Mouse (Mus musculus) brain, embryonic 14.5 days (tissue): ENCODE results near the gene Tub.

Source experiments
- CTCF ChIP-seq: fragments of 200-500 bp; IDR thresholded peaks from 2 replicates; pipeline ENCODE4 v1.5.1; 2012; ENCODE audit warnings: inconsistent platforms, mild to moderate bottlenecking, moderate library complexity, borderline replicate concordance; ENCODE audit not compliant: insufficient read depth, insufficient read length; ENCODE audit errors: extremely low read depth
- POLR2A ChIP-seq: fragments of 200-500 bp; IDR thresholded peaks from 2 replicates; pipeline ENCODE4 v1.6.1; 2012; ENCODE audit warnings: mild to moderate bottlenecking, inconsistent platforms, borderline replicate concordance; ENCODE audit not compliant: poor library complexity, insufficient read depth, insufficient read length, severe bottlenecking; ENCODE audit errors: extremely low read depth

DNA sequence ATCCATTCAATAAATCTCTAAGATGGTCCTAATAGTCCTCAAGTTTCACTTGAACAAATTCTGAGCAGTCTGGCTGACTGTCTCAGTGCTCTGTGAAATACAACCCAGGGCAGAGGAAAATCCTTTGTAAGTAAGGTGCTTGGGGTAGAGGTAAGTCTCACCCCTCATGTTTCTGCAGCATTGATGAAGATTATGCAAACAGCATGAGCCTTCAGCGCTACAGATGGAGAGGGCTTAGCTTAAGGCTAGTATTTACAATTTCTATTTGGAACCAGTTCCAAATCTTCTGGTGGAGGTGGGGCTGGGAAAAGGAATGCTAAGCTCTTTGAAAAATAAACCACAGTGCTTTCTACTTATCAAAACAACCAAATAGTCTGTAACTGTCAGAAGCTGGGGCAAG is 88.8 kb downstream of the Tub start:
- TF ChIP-seq POLR2A (no peak), CTCF (no peak)
